ENCODE assay signal across 21 mouse cellular contexts in the genomic region with DNA sequence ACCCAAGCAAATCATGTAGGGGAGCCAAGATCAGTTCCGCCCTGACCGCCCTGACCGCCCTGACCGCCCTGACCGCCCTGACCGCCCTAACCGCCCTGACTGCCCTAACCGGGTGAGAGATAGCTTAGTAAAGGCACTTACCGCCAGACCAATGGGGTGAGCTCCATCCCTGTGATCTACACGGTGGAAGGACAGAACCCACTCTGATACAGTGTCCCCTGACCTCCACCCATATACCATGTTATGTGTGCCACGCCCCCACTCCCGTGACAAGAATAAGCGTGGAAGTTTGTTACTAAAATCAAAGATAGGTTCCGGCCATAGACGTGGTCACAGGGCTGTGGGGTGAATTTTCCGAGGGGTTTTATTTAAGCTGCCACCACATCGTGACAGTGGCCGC.
DNase-seq lines count a peak whose midpoint lies in the region; ATAC-seq lines count a peak whose summit lies in the region.
"Had no signal": no experiment of that assay in that cellular context is flagged by ENCODE, and none has a peak within 500 bp of the region (broad histone marks: within the 10 kb centered on the region; RNA-seq: fewer than 3 reads in every experiment).

No protein-coding gene starts in this region.

- no peaks in the 10 kb centered on the region for H3K36me3 ChIP-seq in midbrain, embryonic 10.5 days
- no peaks in the 10 kb centered on the region for H3K36me3 ChIP-seq in midbrain, embryonic 14.5 days (ENCODE audit: control insufficient read depth, insufficient read depth, low read length)
- H3K36me3 ChIP-seq: embryonic facial prominence, embryonic 13.5 days; hindbrain, embryonic 15.5 days had no signal

- peak; percentile 24 for DNase-seq in embryo, embryonic 9.5 days (ENCODE audit: extremely low spot score)
- no peak for DNase-seq in embryo, embryonic 10 days (ENCODE audit: low spot score)
- no peak for DNase-seq in midbrain, embryonic 10.5 days (ENCODE audit: low spot score)
- DNase-seq in midbrain, embryonic 14.5 days: no peak
- peak; percentile 22 for DNase-seq in urinary bladder, postnatal 14 days (ENCODE audit: low spot score)
- DNase-seq in urinary bladder, postnatal 25 days (ENCODE audit: low spot score): no peak
- no peak for DNase-seq in gastrocnemius, postnatal 14 days
- DNase-seq: adrenal gland, postnatal 25 days; B cell, adult 2 months; cerebellum, adult 2 months; cerebellum, postnatal 10 days; gastrocnemius, adult 2 months; gastrocnemius, postnatal 36 days; heart, adult 11 months; heart, postnatal 36 days had no signal

- peaks cover 31% of the 10 kb centered on the region for H3K4me1 ChIP-seq in midbrain, embryonic 10.5 days
- peaks cover 9% of the 10 kb centered on the region; the same call in 1 of the 2 replicates for H3K4me1 ChIP-seq in midbrain, embryonic 14.5 days (ENCODE audit: control insufficient read depth, insufficient read depth, low read length)
- H3K4me1 ChIP-seq: hindbrain, embryonic 15.5 days had no signal

- intact Hi-C loops in gastrocnemius, postnatal 14 days (cut with DNase I; ENCODE audit: low total_unique reads): no loop called here

- H3K4me3 ChIP-seq in midbrain, embryonic 10.5 days: 0 out of 2 replicates have a peak overlapping the region, but pooled peaks have one; percentile 3
- H3K4me3 ChIP-seq in midbrain, embryonic 14.5 days (replicated peaks; ENCODE audit: low read depth, low read length): no peak overlapping the region
- H3K4me3 ChIP-seq: embryonic facial prominence, embryonic 13.5 days; forebrain, embryonic 13.5 days; gastrocnemius, adult 2 months; hindbrain, embryonic 15.5 days had no signal

- no peak for ATAC-seq in midbrain, embryonic 14.5 days (ENCODE audit: low FRiP score, low TSS enrichment)
- ATAC-seq: activated CD4-positive, CD25-positive, alpha-beta regulatory T cell, adult 4 months; CD4-positive, CD25-positive, alpha-beta regulatory T cell, adult 4 months; forebrain, embryonic 13.5 days; Patski had no signal

- no peaks in the 10 kb centered on the region for H3K9me3 ChIP-seq in midbrain, embryonic 10.5 days (replicated peaks)
- H3K9me3 ChIP-seq in midbrain, embryonic 14.5 days (ENCODE audit: control insufficient read depth, low read length): no peaks in the 10 kb centered on the region
- H3K9me3 ChIP-seq: embryonic facial prominence, embryonic 13.5 days; forebrain, embryonic 13.5 days; hindbrain, embryonic 15.5 days had no signal

- 47% methylated on average over 18 of the region's 18 CpGs for WGBS in midbrain, embryonic 10.5 days
- 59% methylated on average over 18 of the region's 18 CpGs for WGBS in midbrain, embryonic 14.5 days

- no peaks in the 10 kb centered on the region for H3K27me3 ChIP-seq in midbrain, embryonic 10.5 days (ENCODE audit: low read depth, poor library complexity, severe bottlenecking)
- no peaks in the 10 kb centered on the region for H3K27me3 ChIP-seq in midbrain, embryonic 14.5 days (ENCODE audit: control insufficient read depth, insufficient read depth, low read length)
- H3K27me3 ChIP-seq: embryonic facial prominence, embryonic 13.5 days; forebrain, embryonic 13.5 days; hindbrain, embryonic 15.5 days had no signal

- no peak overlapping the region; the same call in 1 of the 2 replicates for H3K9ac ChIP-seq in midbrain, embryonic 14.5 days (replicated peaks; ENCODE audit: low read length)
- H3K9ac ChIP-seq: embryonic facial prominence, embryonic 13.5 days; forebrain, embryonic 13.5 days; hindbrain, embryonic 15.5 days had no signal

- peak overlapping the region; percentile 73 for H3K27ac ChIP-seq in midbrain, embryonic 10.5 days (replicated peaks)
- no peak overlapping the region for H3K27ac ChIP-seq in midbrain, embryonic 14.5 days (replicated peaks; ENCODE audit: low read depth, low read length)
- H3K27ac ChIP-seq: embryonic facial prominence, embryonic 13.5 days; forebrain, embryonic 13.5 days; gastrocnemius, adult 2 months; hindbrain, embryonic 15.5 days had no signal

- H3K4me2 ChIP-seq in midbrain, embryonic 14.5 days (ENCODE audit: low read length): no peak overlapping the region
- H3K4me2 ChIP-seq: embryonic facial prominence, embryonic 13.5 days; forebrain, embryonic 13.5 days; hindbrain, embryonic 15.5 days had no signal

Comparison
In these comparisons a context has a peak if more than half of its experiments do, and no peak if none do; other contexts are left out.
1. DNase-seq: peak in embryo, embryonic 9.5 days (single experiment) and urinary bladder, postnatal 14 days (single experiment); none in embryo, embryonic 10 days (single experiment), midbrain, embryonic 10.5 days (single experiment), midbrain, embryonic 14.5 days (single experiment), urinary bladder, postnatal 25 days (single experiment) and gastrocnemius, postnatal 14 days (single experiment).